Mouse (Mus musculus) adipose tissue, adult 10 weeks (tissue): Measurements from ENCODE around the gene Necab2. TPM values are rescaled to one million over a fixed set of nuclear protein-coding genes. Genes with fewer than 3 reads are reported as not detected.

Source experiments
- polyA plus RNA-seq: library from polyadenylated mRNA; stranded (reverse); fragments of 350-450 nt; fragmentation: Illumina TruSeq; extraction: RNeasy Lipid Tissue Mini Kit (QIAGEN cat#74804); gene quantifications from one replicate; pipeline ENCODE4 v1.2.3, GENCODE M21; 2014; ENCODE audit warnings: low read depth, low replicate concordance

Gene Necab2
- polyA plus RNA-seq: 1.3 TPM

DNA sequence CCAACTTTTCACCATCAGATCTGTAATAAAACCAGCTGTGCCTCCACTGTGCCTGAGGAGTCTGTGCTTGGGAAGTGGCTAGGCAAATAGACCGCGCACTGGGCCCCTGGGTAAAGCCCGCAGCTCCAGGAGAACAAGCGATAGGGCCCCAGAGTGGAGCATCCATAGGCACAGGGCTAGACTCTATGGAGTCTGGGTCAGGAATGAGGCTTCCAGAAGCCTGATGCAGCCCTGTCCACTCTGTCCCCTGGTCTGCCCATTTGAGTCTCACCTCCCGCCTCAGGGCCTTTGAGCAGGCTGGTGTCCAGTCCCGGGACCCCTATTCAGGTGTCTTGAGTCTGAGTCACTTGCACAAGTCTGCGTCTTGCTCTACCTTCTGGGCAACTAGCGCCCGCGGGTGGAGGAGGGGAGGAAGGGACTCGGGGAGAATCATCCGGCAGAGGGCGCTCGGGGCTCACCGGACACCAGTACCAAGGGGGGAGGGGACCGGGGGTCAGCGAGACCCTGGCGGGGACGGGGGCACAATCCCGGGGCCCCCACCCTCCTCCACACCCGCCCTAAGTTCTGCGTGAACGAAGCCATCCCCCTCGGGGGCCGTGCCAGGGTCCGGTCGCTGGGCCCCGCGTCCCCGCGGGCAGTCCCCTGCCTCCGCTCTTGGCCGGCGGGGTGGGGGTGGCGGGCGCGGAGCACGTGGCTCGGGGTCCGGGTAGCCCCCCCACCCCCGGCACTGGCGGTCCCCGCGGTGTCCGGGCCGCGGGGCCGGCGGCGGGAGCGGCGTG is at the start of gene Necab2:
TSS of gene Necab2 (plus strand) at position 509 of the 779 bp plus-strand sequence.

GRCm38 (mm10) chr8:119433582-119434174 is 12.8 kb upstream of the Necab2 start, which contains the start of gene Osgin1:
Gene Osgin1 (plus strand): TSS chr8:119434124.

DNA sequence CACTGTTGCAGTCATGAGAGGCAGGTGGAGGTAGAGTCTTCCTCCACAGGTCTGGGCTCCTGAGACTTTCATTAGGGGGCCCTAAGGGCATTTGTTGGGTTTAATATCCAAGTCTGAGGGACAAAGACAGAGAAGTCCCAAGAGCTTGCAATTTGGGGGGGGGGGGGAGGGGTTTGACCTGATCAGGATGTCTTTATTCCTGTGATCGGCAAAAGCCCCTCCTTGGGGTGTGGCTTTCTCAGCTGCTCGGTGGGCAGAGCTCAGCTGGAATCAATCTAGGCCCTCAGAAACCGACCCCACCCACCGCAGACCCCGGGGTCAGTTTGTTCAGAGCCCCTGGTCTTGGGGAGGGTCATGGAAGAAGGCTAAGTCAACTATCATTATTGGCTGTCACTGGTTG is 55.1 kb downstream of the Necab2 start, which contains the start of gene Slc38a8:
TSS of gene Slc38a8 (minus strand) at position 101 of the 400 bp plus-strand sequence.

Other genes with a start within 250 kb of the Necab2 start
- gene Hsbp1, start 102.2 kb upstream of the Necab2 start, polyA plus RNA-seq: 164 TPM
- gene Mlycd, start 51.8 kb upstream of the Necab2 start, polyA plus RNA-seq: 20.8 TPM
- gene Osgin1, start 12.6 kb upstream of the Necab2 start, polyA plus RNA-seq: 17.2 TPM
- gene Slc38a8, start 55.0 kb downstream of the Necab2 start, polyA plus RNA-seq: 0.15 TPM
- 84.9 TPM for gene Mbtps1, start 112.0 kb downstream of the Necab2 start, polyA plus RNA-seq
- gene Hsdl1, start 128.5 kb downstream of the Necab2 start, polyA plus RNA-seq: 20.1 TPM
- gene Dnaaf1, start 128.5 kb downstream of the Necab2 start, polyA plus RNA-seq: 10.7 TPM
- gene Taf1c, start 158.5 kb downstream of the Necab2 start, polyA plus RNA-seq: 6.7 TPM
- gene Adad2, start 166.0 kb downstream of the Necab2 start, polyA plus RNA-seq: 0.41 TPM
- 3.2 TPM for gene Kcng4, start 189.0 kb downstream of the Necab2 start, polyA plus RNA-seq
- 26.7 TPM for gene Wfdc1, start 219.6 kb downstream of the Necab2 start, polyA plus RNA-seq